Mouse (Mus musculus): ENCODE results near the gene Cfd.
"Not testable (repeated sequence)": the region's sequence is repeated elsewhere in the genome, so short reads cannot be mapped to it uniquely, and the experiment has no call there.

Cfd gene

DNA sequence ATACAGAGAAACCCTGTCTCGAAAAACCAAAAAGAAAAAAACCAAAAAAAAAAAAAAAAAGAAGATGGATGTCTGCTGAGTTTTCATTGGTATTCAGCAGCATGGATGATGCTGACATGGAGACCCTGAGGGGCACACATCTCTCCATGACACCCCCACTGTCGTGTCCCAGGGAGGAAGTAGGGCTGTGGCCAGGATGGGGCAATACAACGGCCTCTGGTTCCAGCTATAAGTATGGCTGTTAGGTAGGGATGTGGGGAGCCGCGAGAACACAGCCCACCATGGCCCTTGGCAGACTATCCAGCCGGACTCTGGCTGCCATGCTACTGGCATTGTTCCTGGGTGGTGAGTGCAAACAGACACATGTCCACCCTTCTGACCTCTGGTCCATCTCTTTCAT is 4.6 kb upstream of the Cfd start, which contains the start of gene Elane:
Gene Elane, plus strand, starts transcription at position 194 of the 400 bp plus-strand sequence.
- in situ Hi-C loops (cut with MboI, MseI) = loop anchor here (5.0 kb wide), 1 partner anchor 66 kb away; no protein-coding TSS in a partner anchor

DNA sequence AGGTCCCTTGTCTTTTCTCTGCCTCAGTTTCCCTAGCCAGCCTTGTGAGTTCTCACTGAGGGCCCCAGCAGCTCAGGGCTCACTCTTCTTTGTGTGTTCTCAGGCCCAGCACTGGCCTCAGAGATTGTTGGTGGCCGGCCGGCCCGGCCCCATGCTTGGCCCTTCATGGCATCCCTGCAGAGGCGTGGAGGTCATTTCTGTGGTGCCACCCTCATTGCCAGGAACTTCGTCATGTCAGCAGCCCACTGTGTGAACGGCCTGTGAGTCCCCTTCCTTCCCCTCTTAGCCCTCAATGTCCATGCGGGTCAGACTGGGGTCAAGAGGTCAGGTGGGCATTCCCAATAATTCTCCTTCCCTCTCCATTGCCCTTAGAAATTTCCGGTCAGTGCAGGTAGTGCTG is 4.0 kb upstream of the Cfd start:
- in situ Hi-C loops (cut with MboI, MseI) = loop anchor here (5.0 kb wide), 1 partner anchor 66 kb away; no protein-coding TSS in a partner anchor

DNA sequence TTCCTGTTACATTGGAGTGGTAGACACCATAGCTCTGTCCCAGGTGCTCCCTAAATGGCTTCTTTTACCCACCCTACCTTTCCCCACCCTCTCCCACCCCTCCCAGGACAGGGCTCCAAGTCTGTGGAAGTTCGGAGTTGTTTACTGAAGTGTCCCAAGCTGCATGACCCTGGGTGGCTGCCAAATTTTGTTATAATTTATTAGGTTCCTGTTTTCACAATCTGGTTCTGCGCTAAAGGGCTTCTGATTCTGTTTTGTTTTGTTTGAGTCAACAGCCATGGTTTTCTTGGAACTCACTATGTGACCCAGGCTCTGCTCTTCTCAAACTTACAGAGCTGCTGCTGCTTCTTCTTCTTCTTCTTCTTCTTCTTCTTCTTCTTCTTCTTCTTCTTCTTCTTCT is 1.3 kb upstream of the Cfd start:
- in situ Hi-C loops (cut with MboI, MseI) = loop anchor here (5.0 kb wide), 1 partner anchor 63 kb away; no protein-coding TSS in a partner anchor

- in situ Hi-C loops (cut with MboI, MseI) = not testable (repeated sequence)
These were observed 1.9 kb downstream of the Cfd start for GRCm38 (mm10) chr10:79892451-79893118.

DNA sequence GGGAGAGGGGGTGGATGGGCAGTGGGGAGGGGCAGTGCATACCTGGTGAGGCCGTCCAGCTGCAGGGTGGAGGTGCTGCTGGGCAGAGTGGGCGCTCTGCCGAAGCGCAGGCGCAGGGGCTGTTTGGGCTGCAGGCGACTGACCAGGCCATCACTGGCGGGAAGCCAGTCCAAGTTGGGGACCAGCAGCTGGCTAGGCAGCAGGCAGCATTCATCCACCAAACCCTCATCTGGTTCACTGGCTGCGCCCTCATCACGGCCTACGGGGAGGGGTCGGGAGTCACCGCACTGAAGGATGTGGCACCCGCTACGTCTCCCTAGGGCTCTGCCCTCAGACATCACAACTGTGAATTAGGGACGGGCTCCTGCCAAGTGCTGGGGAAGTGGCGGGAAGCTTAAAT is 5.7 kb downstream of the Cfd start:
- in situ Hi-C loops (cut with MboI, MseI) = no loop called here

DNA sequence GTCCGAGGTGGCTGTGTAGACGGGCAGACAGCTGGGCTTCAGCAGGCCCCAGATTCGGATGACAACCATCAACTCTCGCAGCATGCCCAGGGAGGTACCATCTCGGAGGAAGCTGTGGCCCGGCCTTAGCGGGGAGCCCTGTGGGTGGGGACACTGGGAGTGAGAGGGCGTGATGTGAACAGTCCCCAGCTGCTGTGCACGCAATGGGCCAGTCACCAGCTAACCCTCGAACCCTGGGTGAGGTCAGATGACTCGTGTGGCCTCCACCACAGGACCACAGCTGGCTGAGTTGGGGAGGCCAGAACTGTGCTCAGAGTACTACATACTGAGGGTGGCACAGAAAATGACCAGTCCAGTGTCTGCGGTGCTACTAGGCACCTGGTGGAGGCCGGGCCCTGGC is 6.2 kb downstream of the Cfd start:
- in situ Hi-C loops (cut with MboI, MseI) = no loop called here

DNA sequence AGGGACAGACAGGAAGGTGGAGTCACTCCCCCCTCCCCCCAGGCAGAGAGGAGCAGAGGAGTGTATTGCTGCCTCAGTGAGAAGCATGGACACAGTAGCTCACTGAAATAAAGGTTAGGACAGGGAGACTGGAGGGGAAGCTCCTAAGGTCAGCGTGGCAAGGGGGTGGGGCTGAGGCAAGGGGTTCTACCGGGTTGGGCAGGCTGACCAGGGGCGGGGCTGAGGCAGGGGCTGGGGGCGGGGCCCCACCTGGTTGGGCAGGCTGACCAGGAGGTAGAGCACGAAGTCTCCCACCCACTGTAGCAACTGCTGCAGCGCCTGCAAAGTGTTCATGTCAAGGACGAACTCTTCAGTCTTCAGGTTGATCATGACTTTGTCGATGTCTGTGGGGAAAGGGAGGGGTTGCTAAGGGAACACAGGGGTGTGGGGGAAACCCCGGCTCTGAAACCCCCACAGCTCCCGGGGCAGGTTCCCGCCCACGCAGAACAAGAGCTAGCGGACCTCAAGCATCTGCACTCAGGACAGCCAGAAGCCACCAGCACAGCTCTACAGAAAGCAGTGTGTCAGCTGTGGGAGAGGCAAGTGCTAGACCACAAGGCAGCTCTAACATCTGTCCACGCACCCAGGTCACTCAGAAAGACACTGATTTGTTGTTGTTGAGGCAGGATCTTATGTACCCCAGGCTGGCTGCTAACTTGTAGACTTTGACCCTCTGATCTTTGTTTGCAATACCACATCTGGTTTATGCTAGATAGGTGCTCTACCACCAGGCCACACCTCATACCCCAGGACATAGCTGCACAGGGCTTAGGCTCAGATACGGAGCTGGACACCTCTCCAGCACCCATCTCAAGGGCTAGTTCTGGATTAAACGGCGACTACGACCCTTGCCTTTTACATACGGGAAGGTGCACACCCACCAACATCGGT is 6.9 kb downstream of the Cfd start:
- in situ Hi-C loops (cut with MboI, MseI) = no loop called here

- in situ Hi-C loops (cut with MboI, MseI) = no loop called here
These were observed 10.3 kb downstream of the Cfd start for GRCm38 (mm10) chr10:79900951-79901410.

GRCm38 (mm10) chr10:79906712-79907111 is 16.1 kb downstream of the Cfd start:
- in situ Hi-C loops (cut with MboI, MseI) = no loop called here

GRCm38 (mm10) chr10:79907415-79907814 is 16.8 kb downstream of the Cfd start:
- in situ Hi-C loops (cut with MboI, MseI) = no loop called here

DNA sequence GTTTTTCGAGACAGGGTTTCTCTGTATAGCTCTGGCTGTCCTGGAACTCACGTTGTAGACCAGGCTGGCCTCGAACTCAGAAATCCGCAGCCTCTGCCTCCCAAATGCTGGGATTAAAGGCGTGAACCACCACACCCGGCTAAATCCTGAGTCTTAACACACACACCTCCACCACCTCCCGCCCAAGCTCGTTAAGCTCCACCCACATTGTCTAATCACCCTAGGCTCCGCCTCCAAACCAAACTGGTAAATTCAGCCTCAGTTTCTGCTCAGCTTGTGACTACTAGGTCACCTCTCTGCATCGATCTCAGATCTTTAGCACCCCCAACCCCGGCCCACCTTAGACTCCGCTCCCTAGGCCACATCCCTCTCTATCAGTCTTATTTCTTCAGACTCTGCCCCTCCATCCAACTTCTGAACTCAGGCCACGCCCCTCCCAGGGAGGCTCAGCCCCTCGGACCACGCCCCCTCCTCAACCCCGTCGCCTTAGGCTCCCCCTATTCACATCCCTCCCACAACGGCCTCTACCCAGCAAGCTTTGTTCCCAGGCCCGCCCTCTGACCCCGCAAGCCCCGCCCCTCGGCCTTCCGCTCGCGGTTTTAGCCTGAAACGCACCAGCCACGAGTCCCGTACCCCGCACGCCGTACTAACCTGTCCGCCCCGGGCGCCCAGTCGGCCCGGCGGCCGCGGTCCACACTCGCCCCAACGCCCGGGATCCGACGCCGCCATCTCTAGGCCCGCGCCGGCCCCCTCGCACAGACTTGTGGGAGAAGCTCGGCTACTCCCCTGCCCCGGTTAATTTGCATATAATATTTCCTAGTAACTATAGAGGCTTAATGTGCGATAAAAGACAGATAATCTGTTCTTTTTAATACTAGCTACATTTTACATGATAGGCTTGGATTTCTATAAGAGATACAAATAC is 17.8 kb downstream of the Cfd start, which contains the start of gene Med16:
Gene Med16, minus strand, starts transcription at position 757 of the 925 bp plus-strand sequence.
- in situ Hi-C loops (cut with MboI, MseI) = no loop called here

GRCm38 (mm10) chr10:79909092-79909922 is 18.7 kb downstream of the Cfd start:
- in situ Hi-C loops (cut with MboI, MseI) = no loop called here

DNA sequence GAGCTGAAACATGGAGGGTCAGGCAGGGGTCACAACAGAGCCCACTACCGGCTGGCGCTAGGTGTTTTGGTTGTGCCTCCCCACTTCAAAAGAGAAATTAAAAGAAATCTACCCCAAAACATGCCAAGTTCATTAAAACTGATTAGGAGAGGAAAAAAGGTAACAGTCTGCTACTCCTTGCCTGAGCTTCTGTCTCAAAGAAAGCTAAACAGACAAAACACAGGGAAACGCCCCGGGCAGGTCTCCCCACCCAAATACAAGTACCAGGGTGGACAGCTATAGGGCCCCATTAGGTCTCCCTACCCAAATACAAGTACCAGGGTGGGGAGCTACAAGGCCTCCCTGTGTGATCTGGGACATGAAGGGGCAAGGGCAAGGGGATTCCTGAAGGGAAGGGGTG is 19.9 kb downstream of the Cfd start, which contains the start of gene Gm26602:
Gene Gm26602, plus strand, starts transcription at position 301 of the 400 bp plus-strand sequence.
- in situ Hi-C loops (cut with MboI, MseI) = loop anchor here (10.0 kb wide), 1 partner anchor 1336 kb away; the partner anchor contains the start of gene Ilvbl

DNA sequence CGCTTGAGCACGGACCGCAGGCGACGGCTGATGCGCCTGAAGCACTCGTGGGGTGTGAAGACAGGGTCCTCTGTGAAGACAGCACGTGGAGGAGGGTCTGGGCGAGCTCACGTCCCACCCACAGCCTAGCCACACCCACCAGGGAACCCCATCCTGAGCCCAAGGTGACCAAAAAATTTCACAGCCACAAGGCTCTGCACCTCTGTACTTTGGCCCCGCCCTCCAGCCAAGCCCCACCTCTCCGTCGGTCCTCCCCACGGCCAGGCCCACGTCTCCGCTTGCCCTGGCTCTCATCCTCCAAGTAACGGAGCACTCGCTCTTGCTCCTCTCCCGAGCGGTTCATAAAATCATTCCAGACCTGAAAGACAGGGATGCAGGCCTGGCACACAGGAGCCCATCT is 21.8 kb downstream of the Cfd start:
- in situ Hi-C loops (cut with MboI, MseI) = loop anchor here (10.0 kb wide), 1 partner anchor 1338 kb away; the partner anchor contains the start of gene Ilvbl

- in situ Hi-C loops (cut with MboI, MseI) = loop anchor here (10.0 kb wide), 1 partner anchor 1340 kb away; the partner anchor contains the start of gene Ilvbl
These were observed 23.7 kb downstream of the Cfd start for GRCm38 (mm10) chr10:79914131-79914947.

DNA sequence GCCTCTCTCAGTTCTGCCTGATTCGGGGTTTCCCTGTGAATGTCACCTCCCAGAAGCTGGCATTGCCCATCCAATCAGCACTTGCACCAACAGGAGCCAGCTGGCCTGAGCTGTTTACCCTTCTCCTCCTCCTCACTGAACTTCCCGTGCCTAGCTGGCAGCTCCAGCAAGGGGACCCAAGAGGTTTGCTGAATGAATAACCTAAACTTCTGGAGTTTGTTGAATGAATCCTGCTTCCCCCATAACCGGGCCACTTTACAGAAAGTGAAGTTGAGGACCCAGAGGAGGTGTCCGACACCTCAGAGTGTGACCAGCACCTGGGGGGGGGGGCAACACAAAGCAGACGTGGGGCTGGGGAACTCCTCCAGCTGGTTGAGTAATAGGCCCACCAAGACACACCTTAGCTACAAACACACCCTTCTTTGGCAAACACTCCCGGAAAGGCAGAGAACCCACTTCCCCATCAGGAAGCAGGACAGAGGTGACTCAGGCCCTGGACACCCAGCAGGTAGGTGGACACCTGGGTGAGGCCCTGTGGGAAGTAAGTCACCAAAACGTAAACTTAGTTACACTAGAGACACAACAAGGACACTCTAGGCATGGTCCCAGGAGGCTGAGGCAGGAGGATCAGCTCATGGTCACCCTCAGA is 24.4 kb downstream of the Cfd start:
- in situ Hi-C loops (cut with MboI, MseI) = loop anchor here (10.0 kb wide), 1 partner anchor 1340 kb away; the partner anchor contains the start of gene Ilvbl

DNA sequence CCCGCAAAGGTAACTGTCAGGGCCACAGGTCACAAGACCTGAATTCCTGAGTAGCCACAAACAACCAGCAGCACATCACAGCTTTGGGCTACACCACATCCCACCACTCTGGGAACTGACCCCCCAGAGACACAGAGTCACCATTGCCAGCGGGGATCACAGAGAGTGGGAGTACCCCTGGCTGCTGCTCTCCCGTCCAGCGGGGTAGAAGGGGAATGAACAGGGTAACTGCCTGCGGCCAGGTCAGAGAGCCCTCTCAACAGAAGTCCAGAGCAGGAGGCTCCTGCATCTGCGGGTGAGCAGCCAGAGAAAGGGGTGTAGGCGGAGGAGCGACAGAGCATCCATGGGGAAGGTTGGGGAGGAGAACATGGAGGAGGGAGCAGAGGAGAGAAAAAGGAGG is 25.4 kb downstream of the Cfd start:
- in situ Hi-C loops (cut with MboI, MseI) = loop anchor here (10.0 kb wide), 1 partner anchor 1341 kb away; the partner anchor contains the start of gene Ilvbl

- in situ Hi-C loops (cut with MboI, MseI) = loop anchor here (10.0 kb wide), 1 partner anchor 1342 kb away; the partner anchor contains the start of gene Ilvbl
These were observed 26.3 kb downstream of the Cfd start, which contains the start of gene Kiss1r for GRCm38 (mm10) chr10:79916808-79917531. Gene Kiss1r (plus strand): TSS chr10:79916971.
